Mouse (Mus musculus) thymus, adult 2 months (tissue): ENCODE results near the gene Glt8d1.

Experiments
- CTCF ChIP-seq: fragments of 200-500 bp; IDR thresholded peaks from 2 replicates; pipeline ENCODE4 v1.5.1; 2012; ENCODE audit warnings: mild to moderate bottlenecking, control low read depth, low read length, moderate library complexity, borderline replicate concordance; ENCODE audit not compliant: control insufficient read depth, poor library complexity, insufficient read depth; ENCODE audit errors: extremely low read depth
- POLR2A ChIP-seq: fragments of 200-500 bp; IDR thresholded peaks from 2 replicates; pipeline ENCODE4 v1.6.1; 2012; ENCODE audit warnings: mild to moderate bottlenecking, low read length, control low read depth, moderate library complexity; ENCODE audit not compliant: control insufficient read depth, poor library complexity, insufficient read depth; ENCODE audit errors: extremely low read depth

DNA sequence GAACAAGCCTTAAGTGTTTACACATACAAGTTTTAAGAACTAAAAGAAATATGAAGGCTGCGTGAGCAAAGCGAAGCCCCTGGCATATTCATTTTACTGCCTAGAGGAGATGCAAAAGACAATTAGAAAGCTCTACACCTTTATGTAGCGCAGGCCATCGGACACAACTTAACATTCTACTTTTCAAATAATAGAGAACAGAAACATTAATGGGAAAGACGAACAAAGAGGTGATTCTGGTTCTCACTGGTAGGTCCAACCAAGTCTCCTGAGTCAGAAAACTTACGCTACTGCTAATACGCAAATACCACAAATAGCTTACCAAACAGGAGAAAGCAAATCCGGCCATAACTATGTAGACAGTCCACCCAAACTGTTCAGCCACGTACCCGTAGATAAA lies 844 bp upstream of the Glt8d1 start:
- TF ChIP-seq CTCF: no peak
- no peak for TF ChIP-seq POLR2A
